Mouse (Mus musculus) MEL (cell line): Measurements from ENCODE around the gene Actr1a.

ENCODE experiments used
- CTCF ChIP-seq, 3 experiments: IDR thresholded peaks in 2 of 3; conservative IDR thresholded peaks in 1 of 3; 2 replicates each; pipeline ENCODE4 v1.5.1; 2011 to 2012; ENCODE audit warnings: low read length in 3 of 3, low read depth in 2 of 3, mild to moderate bottlenecking in 2 of 3, improper control_type of control experiment in 1 of 3, inconsistent platforms in 1 of 3, mixed read lengths in 1 of 3, moderate library complexity in 1 of 3; ENCODE audit not compliant: control insufficient read depth in 1 of 3, insufficient read depth in 1 of 3, poor library complexity in 1 of 3, severe bottlenecking in 1 of 3
- MXI1 ChIP-seq: IDR thresholded peaks from 2 replicates; pipeline ENCODE4 v1.6.1; 2011; ENCODE audit warnings: mild to moderate bottlenecking, low read depth, low read length, improper control_type of control experiment
- MYB ChIP-seq: IDR thresholded peaks from 2 replicates; pipeline ENCODE4 v1.6.1; 2011; ENCODE audit warnings: mild to moderate bottlenecking, low read depth, low read length, improper control_type of control experiment
- SMC3 ChIP-seq: IDR thresholded peaks from 2 replicates; pipeline ENCODE4 v1.6.1; 2011; ENCODE audit warnings: low read depth, low read length, improper control_type of control experiment

GRCm38 (mm10) chr19:46389872-46390271, 5.7 kb downstream of the Actr1a start:
- TF ChIP-seq MYB, result no peak
- TF ChIP-seq MXI1, result no peak
- TF ChIP-seq SMC3, result peak; percentile 55
- peak; percentile 38 to 80 (median 67); a peak in 5 of 6 replicates for TF ChIP-seq CTCF (IDR thresholded peaks at IDR 0.05 in 2 of 3, conservative IDR thresholded peaks at IDR 0.05 in 1 of 3; ENCODE audit: control insufficient read depth in 1 of 3, insufficient read depth in 1 of 3, low read depth in 2 of 3, low read length in 3 of 3, poor library complexity in 1 of 3, severe bottlenecking in 1 of 3)
